Mouse (Mus musculus) liver, embryonic 14.5 days (tissue): ENCODE data around the gene Klhl22. TPM values are rescaled to one million over a fixed set of nuclear protein-coding genes. Genes with fewer than 3 reads are reported as not detected.

Experiments used
- ATAC-seq: fragments of 200-750 bp; cut with Nextera tagmentation; 2 replicates; pipeline ENCODE4 v1.8.0; 2017; ENCODE audit warnings: moderate number of reproducible peaks, mild to moderate bottlenecking, moderate library complexity; ENCODE audit not compliant: insufficient read depth
- DNase-seq, 3 experiments: peaks; one replicate each; pipeline ENCODE4 v3.0.0-alpha.2; 2012 to 2013; ENCODE audit warnings: low read depth in 3 of 3, low spot score in 3 of 3
- H3K27ac ChIP-seq: fragments of 300-500 bp; sonication (generic); 2 replicates; pipeline ENCODE4 v1.5.1; 2014; ENCODE audit warnings: moderate library complexity, mild to moderate bottlenecking, control low read depth, inconsistent platforms
- H3K27me3 ChIP-seq: fragments of 300-500 bp; sonication (generic); 2 replicates; pipeline ENCODE4 v1.6.1; 2014; ENCODE audit warnings: mild to moderate bottlenecking, low read length, moderate library complexity; ENCODE audit not compliant: control insufficient read depth, insufficient read depth
- H3K36me3 ChIP-seq: fragments of 300-500 bp; sonication (generic); replicated peaks from 2 replicates; pipeline ENCODE4 v1.6.1; 2014; ENCODE audit warnings: low read depth; ENCODE audit not compliant: control insufficient read depth, insufficient read depth
- H3K4me1 ChIP-seq, 2 experiments: fragments of 200-500 bp in 1 of 2; fragments of 300-500 bp in 1 of 2; sonication (generic) in 1 of 2; replicated peaks; 2 replicates each; pipeline ENCODE4 v1.6.1; 2012 to 2014; ENCODE audit warnings: antibody characterized with exemption in 1 of 2, inconsistent platforms in 1 of 2, low read length in 1 of 2; ENCODE audit not compliant: control insufficient read depth in 2 of 2, insufficient read depth in 2 of 2
- H3K4me2 ChIP-seq: fragments of 300-500 bp; sonication (generic); 2 replicates; pipeline ENCODE4 v1.6.1; 2014; ENCODE audit warnings: low read depth, mild to moderate bottlenecking, control low read depth, moderate library complexity
- H3K4me3 ChIP-seq, 2 experiments: fragments of 200-500 bp in 1 of 2; fragments of 300-500 bp in 1 of 2; sonication (generic) in 1 of 2; 2 replicates each; pipeline ENCODE4 v1.5.1; 2012 to 2014; ENCODE audit warnings: low read depth in 2 of 2, low read length in 2 of 2, mild to moderate bottlenecking in 2 of 2, control low read depth in 1 of 2, inconsistent platforms in 1 of 2, moderate library complexity in 1 of 2; ENCODE audit not compliant: insufficient read depth in 1 of 2
- H3K9ac ChIP-seq: fragments of 300-500 bp; sonication (generic); replicated peaks from 2 replicates; pipeline ENCODE4 v1.6.1; 2014; ENCODE audit warnings: mild to moderate bottlenecking, control low read depth, moderate library complexity
- H3K9me3 ChIP-seq: fragments of 300-500 bp; sonication (generic); 2 replicates; pipeline ENCODE4 v1.6.1; 2016; ENCODE audit warnings: low read length, mixed read lengths; ENCODE audit not compliant: control insufficient read depth
- CTCF ChIP-seq: IDR thresholded peaks from 2 replicates; pipeline ENCODE4 v1.5.1; 2016; ENCODE audit warnings: antibody characterized with exemption, low read depth, control low read depth
- EP300 ChIP-seq: IDR thresholded peaks from 2 replicates; pipeline ENCODE4 v1.6.1; 2016; ENCODE audit warnings: antibody characterized with exemption, low read depth
- WGBS: fragments of 180-500 bp; shearing (Covaris S2); extraction: QIAGEN DNeasy Blood & Tissue Kit; methylation state at CpG from one replicate; pipeline ENCODE4 v1.1.7; 2014; ENCODE audit not compliant: insufficient replicate concordance; 5-methylcytosine and 5-hydroxymethylcytosine counted together
- polyA plus RNA-seq, 2 experiments: library from polyadenylated mRNA; depleted of rRNA in 1 of 2; stranded (reverse) in 1 of 2; unstranded in 1 of 2; fragments of >200 nt; fragmentation: Nextera tagmentation in 1 of 2; extraction: Ambion mirVana in 1 of 2; gene quantifications; 2 replicates each; pipeline versions ENCODE4 v1.2.1 to v1.2.3; 2012 to 2014

Klhl22 gene
- polyA plus RNA-seq, 2 experiments = 11.6 to 14.0 TPM

GRCm38 (mm10) chr16:17806581-17807191 is 47.3 kb downstream of the Klhl22 start:
- 4% methylated on average over 50 of the region's 50 CpGs for WGBS
- peak overlapping the region; percentile 69 for H3K4me2 ChIP-seq
- H3K9me3 ChIP-seq = no peaks in the 10 kb centered on the region
- peaks cover 78% of the 10 kb centered on the region for H3K27me3 ChIP-seq
- no peak for TF ChIP-seq CTCF
- TF ChIP-seq EP300 = no peak
- peak overlapping the region in 1 of 2 experiments; percentile 47; a peak in 2 of 4 replicates for H3K4me3 ChIP-seq
- H3K4me1 ChIP-seq = no peaks in the 10 kb centered on the region
- DNase-seq = no peak
- H3K27ac ChIP-seq = no peak overlapping the region
- no peak overlapping the region for H3K9ac ChIP-seq
- H3K36me3 ChIP-seq = no peaks in the 10 kb centered on the region
- ATAC-seq = peak; percentile 6; the same call in 1 of the 2 replicates

DNA sequence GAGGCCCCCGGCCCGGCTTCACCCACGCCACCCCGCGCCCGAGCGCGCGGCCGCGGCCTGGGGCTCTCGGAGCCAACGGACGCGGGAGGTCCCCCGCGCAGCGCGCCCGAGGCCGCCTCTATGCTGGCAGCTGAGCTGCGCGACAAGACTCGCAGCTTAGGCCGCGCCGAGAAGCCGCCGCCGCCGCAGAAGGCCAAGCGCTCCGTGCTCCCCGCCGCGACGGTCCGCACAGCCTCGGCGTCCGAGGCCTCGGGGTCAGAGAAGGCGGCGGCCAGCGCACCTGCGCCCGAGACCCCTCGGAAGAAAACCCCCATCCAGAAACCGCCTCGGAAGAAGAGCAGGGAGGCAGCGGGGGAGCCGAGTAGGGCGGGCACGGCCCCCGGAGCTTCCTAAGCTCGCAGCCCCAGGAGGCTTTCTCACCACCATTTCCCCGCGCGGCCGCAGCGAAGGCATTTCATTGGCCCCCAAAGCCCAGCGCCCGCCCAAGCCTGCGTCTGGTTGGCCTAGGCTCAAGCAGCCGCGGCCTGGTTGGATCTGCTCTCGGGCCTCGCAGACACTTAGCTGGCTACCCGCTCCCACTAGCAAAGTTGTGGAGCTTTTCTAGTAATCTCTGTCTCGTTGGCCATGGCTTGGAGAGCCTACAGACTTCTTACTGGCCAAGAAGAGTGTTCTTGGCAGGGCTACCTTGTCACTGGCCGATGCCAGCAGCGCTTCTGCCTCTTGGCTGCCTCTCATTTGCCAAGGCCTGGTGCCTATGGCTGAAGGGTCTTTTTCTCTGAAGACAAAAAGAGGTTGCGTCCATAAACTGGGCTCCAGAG is 48.0 kb downstream of the Klhl22 start:
- WGBS = 2% methylated on average over 73 of the region's 73 CpGs
- H3K9me3 ChIP-seq = no peaks in the 10 kb centered on the region
- H3K36me3 ChIP-seq = no peaks in the 10 kb centered on the region
- DNase-seq (peak; percentile 41 to 51 (median 49)), ATAC-seq (peak; percentile 75)
- H3K27me3 ChIP-seq = peaks cover 71% of the 10 kb centered on the region
- H3K4me2 ChIP-seq = peak overlapping the region; percentile 69
- H3K27ac ChIP-seq = no peak overlapping the region
- TF ChIP-seq CTCF (no peak), EP300 (no peak)
- peak overlapping the region; percentile 21 to 47; a peak in 3 of 4 replicates for H3K4me3 ChIP-seq
- no peaks in the 10 kb centered on the region for H3K4me1 ChIP-seq
- H3K9ac ChIP-seq = no peak overlapping the region

- no peak overlapping the region for H3K27ac ChIP-seq
- WGBS = 54% methylated on average over 4 of the region's 4 CpGs
- H3K9ac ChIP-seq = no peak overlapping the region
- no peak overlapping the region for H3K4me3 ChIP-seq
- H3K9me3 ChIP-seq = no peaks in the 10 kb centered on the region
- ATAC-seq (no peak), DNase-seq (no peak)
- no peaks in the 10 kb centered on the region for H3K4me1 ChIP-seq
- TF ChIP-seq CTCF = no peak
- TF ChIP-seq EP300 = no peak
- no peak overlapping the region for H3K4me2 ChIP-seq
- H3K36me3 ChIP-seq = no peaks in the 10 kb centered on the region
- peaks cover 56% of the 10 kb centered on the region for H3K27me3 ChIP-seq
These were observed 49.7 kb downstream of the Klhl22 start for GRCm38 (mm10) chr16:17809125-17809524.

- no peaks in the 10 kb centered on the region for H3K4me1 ChIP-seq
- H3K36me3 ChIP-seq = no peaks in the 10 kb centered on the region
- no peak for DNase-seq
- no peak overlapping the region for H3K4me2 ChIP-seq
- H3K27ac ChIP-seq = no peak overlapping the region
- 30% methylated on average over 7 of the region's 7 CpGs for WGBS
- TF ChIP-seq CTCF (no peak), EP300 (no peak)
- no peaks in the 10 kb centered on the region for H3K9me3 ChIP-seq
- H3K4me3 ChIP-seq = no peak overlapping the region
- no peak overlapping the region for H3K9ac ChIP-seq
- peaks cover 52% of the 10 kb centered on the region for H3K27me3 ChIP-seq
- ATAC-seq = no peak
These were observed 50.3 kb downstream of the Klhl22 start for GRCm38 (mm10) chr16:17809711-17810110.

DNA sequence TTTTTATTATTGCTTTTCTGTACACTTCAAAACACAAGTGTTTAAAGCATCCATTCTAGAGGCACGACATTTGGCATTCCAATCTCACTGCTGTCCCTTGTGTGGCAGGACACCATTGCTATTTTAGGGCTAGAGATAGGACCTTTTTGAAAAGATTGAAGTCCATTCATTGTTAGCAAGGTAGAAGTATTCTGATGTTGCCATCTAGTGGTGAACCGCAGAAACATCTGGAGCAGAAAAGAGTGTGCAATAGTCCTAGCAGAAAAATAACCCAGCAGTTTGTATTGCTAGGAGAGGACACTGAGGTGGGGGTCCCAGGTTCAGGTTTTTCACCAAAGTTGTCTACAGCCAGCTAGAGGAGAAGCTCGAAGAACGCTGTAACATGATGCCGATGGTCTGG is 52.7 kb downstream of the Klhl22 start:
- Histone ChIP-seq H3K4me1 (no peaks in the 10 kb centered on the region), H3K27ac (no peak overlapping the region), H3K9ac (no peak overlapping the region), H3K4me3 (no peak overlapping the region), H3K4me2 (no peak overlapping the region), H3K27me3 (peaks cover 41% of the 10 kb centered on the region), H3K9me3 (no peaks in the 10 kb centered on the region), H3K36me3 (no peaks in the 10 kb centered on the region)
- 5% methylated on average over 5 of the region's 5 CpGs for WGBS
- ATAC-seq = no peak
- peak in 2 of 3 experiments; percentile 17 to 31 for DNase-seq
- peak; percentile 69 for TF ChIP-seq CTCF
- no peak for TF ChIP-seq EP300
